Mouse (Mus musculus) spleen, adult 2 months (tissue): Measurements from ENCODE around the gene Csf2rb2. TPM values are rescaled to one million over a fixed set of nuclear protein-coding genes. Genes with fewer than 3 reads are reported as not detected.
"Not testable (repeated sequence)": the region's sequence is repeated elsewhere in the genome, so short reads cannot be mapped to it uniquely, and the experiment has no call there.

Experiments used
- DNase-seq, 2 experiments: peaks; one replicate each; pipeline versions ENCODE4 v3.0.0 to v3.0.0-alpha.2; 2012 to 2021; ENCODE audit warnings: low spot score in 2 of 2, low read depth in 1 of 2
- H3K27ac ChIP-seq: fragments of 200-500 bp; 2 replicates; pipeline ENCODE4 v1.5.1; 2012; ENCODE audit warnings: low read length, inconsistent platforms; ENCODE audit not compliant: insufficient read depth
- H3K27me3 ChIP-seq: fragments of 200-500 bp; 2 replicates; pipeline ENCODE4 v1.6.1; 2012; ENCODE audit warnings: mild to moderate bottlenecking, moderate library complexity, low read length, inconsistent platforms; ENCODE audit not compliant: control insufficient read depth, insufficient read depth
- H3K36me3 ChIP-seq: fragments of 200-500 bp; 2 replicates; pipeline ENCODE4 v1.6.1; 2012; ENCODE audit warnings: mild to moderate bottlenecking, low read length, inconsistent platforms; ENCODE audit not compliant: control insufficient read depth, insufficient read depth
- H3K4me1 ChIP-seq: fragments of 200-500 bp; 2 replicates; pipeline ENCODE4 v1.6.1; 2011; ENCODE audit warnings: inconsistent platforms; ENCODE audit not compliant: control insufficient read depth, insufficient read depth, insufficient read length
- H3K4me3 ChIP-seq: fragments of 200-500 bp; 2 replicates; pipeline ENCODE4 v1.5.1; 2011; ENCODE audit warnings: mild to moderate bottlenecking, inconsistent platforms; ENCODE audit not compliant: insufficient read depth, insufficient read length; ENCODE audit errors: extremely low read depth
- CTCF ChIP-seq: fragments of 200-500 bp; IDR thresholded peaks from 2 replicates; pipeline ENCODE4 v1.5.1; 2011; ENCODE audit warnings: mild to moderate bottlenecking, inconsistent platforms; ENCODE audit not compliant: insufficient read depth, insufficient read length, insufficient replicate concordance; ENCODE audit errors: extremely low read depth
- POLR2A ChIP-seq: fragments of 200-500 bp; IDR thresholded peaks from 2 replicates; pipeline ENCODE4 v1.6.1; 2011; ENCODE audit warnings: low read depth, low read length, inconsistent platforms
- WGBS: fragments of 180-500 bp; shearing (Covaris S2); methylation state at CpG from one replicate; pipeline ENCODE4 v1.1.7; 2018; 5-methylcytosine and 5-hydroxymethylcytosine counted together
- polyA plus RNA-seq: library from polyadenylated mRNA; depleted of rRNA; stranded (reverse); fragments of >200 nt; gene quantifications from 2 replicates; pipeline ENCODE4 v1.2.3, GENCODE M21; 2012

The Csf2rb2 gene
- polyA plus RNA-seq, 1 experiment: 14.4 TPM

- not testable (repeated sequence) for H3K4me3 ChIP-seq, H3K27me3 ChIP-seq, H3K36me3 ChIP-seq, H3K27ac ChIP-seq, H3K4me1 ChIP-seq
- TF ChIP-seq CTCF: peak; percentile 89; the same call in 1 of the 2 replicates
- 49% methylated on average over 7 of the region's 7 CpGs for WGBS
- peak in 1 of 2 experiments; percentile 39 for DNase-seq
Measured at GRCm38 (mm10) chr15:78339627-78340423, 34.3 kb upstream of the Csf2rb2 start.

GRCm38 (mm10) chr15:78334380-78334779 lies 28.9 kb upstream of the Csf2rb2 start:
- Histone ChIP-seq H3K4me3 (no peak overlapping the region), H3K27ac (no peak overlapping the region), H3K36me3 (no peaks in the 10 kb centered on the region), H3K4me1 (peaks cover 8% of the 10 kb centered on the region; the same call in 1 of the 2 replicates), H3K27me3 (no peaks in the 10 kb centered on the region)
- 62% methylated on average over 3 of the region's 3 CpGs for WGBS
- no peak for TF ChIP-seq CTCF
- TF ChIP-seq POLR2A: no peak
- no peak for DNase-seq

GRCm38 (mm10) chr15:78332981-78333380 lies 27.5 kb upstream of the Csf2rb2 start:
- Histone ChIP-seq H3K36me3 (no peaks in the 10 kb centered on the region), H3K4me3 (no peak overlapping the region), H3K27ac (no peak overlapping the region), H3K27me3 (no peaks in the 10 kb centered on the region), H3K4me1 (peaks cover 8% of the 10 kb centered on the region; the same call in 1 of the 2 replicates)
- TF ChIP-seq CTCF (no peak), POLR2A (no peak)
- WGBS: 43% methylated on average over 6 of the region's 6 CpGs
- DNase-seq: no peak

GRCm38 (mm10) chr15:78331523-78332340 lies 26.2 kb upstream of the Csf2rb2 start:
- H3K4me3 ChIP-seq: no peak overlapping the region
- no peak for DNase-seq
- WGBS: 23% methylated on average over 5 of the region's 5 CpGs

GRCm38 (mm10) chr15:78330706-78331105 lies 25.2 kb upstream of the Csf2rb2 start:
- Histone ChIP-seq H3K36me3 (no peaks in the 10 kb centered on the region), H3K4me1 (peaks cover 8% of the 10 kb centered on the region; the same call in 1 of the 2 replicates), H3K27me3 (no peaks in the 10 kb centered on the region), H3K27ac (0 out of 2 replicates have a peak overlapping the region, but pooled peaks have one; percentile 8), H3K4me3 (no peak overlapping the region)
- TF ChIP-seq CTCF (no peak), POLR2A (no peak)
- DNase-seq: no peak
- 70% methylated on average over 4 of the region's 4 CpGs for WGBS

More at GRCm38 (mm10) chr15:78331523-78332340, 26.2 kb upstream of the Csf2rb2 start:
- Histone ChIP-seq H3K27ac (no peak overlapping the region), H3K27me3 (no peaks in the 10 kb centered on the region), H3K4me1 (peaks cover 8% of the 10 kb centered on the region; the same call in 1 of the 2 replicates), H3K36me3 (no peaks in the 10 kb centered on the region)
- no peak for TF ChIP-seq POLR2A

- not testable (repeated sequence) for H3K36me3 ChIP-seq, DNase-seq, H3K27ac ChIP-seq, H3K27me3 ChIP-seq, H3K4me3 ChIP-seq
- 70% methylated on average over 6 of the region's 6 CpGs for WGBS
- H3K4me1 ChIP-seq: peaks cover 13% of the 10 kb centered on the region; the same call in 1 of the 2 replicates
Measured at GRCm38 (mm10) chr15:78329972-78330371, 24.5 kb upstream of the Csf2rb2 start.

GRCm38 (mm10) chr15:78328520-78329097 lies 23.1 kb upstream of the Csf2rb2 start:
- 71% methylated on average over 3 of the region's 3 CpGs for WGBS
- no peak for DNase-seq
- H3K4me1 ChIP-seq: peaks cover 13% of the 10 kb centered on the region; the same call in 1 of the 2 replicates
- H3K4me3 ChIP-seq: no peak overlapping the region
- H3K27me3 ChIP-seq: no peaks in the 10 kb centered on the region
- no peak overlapping the region for H3K27ac ChIP-seq
- no peaks in the 10 kb centered on the region for H3K36me3 ChIP-seq
- TF ChIP-seq CTCF (no peak), POLR2A (no peak)

- not testable (repeated sequence) for H3K36me3 ChIP-seq, DNase-seq, H3K27me3 ChIP-seq, H3K4me3 ChIP-seq
- 0 out of 2 replicates have a peak overlapping the region, but pooled peaks have one; percentile 14 for H3K27ac ChIP-seq
- H3K4me1 ChIP-seq: peaks cover 16% of the 10 kb centered on the region; the same call in 1 of the 2 replicates
- 73% methylated on average over 6 of the region's 6 CpGs for WGBS
Measured at GRCm38 (mm10) chr15:78327753-78328341, 22.3 kb upstream of the Csf2rb2 start.
